Mouse (Mus musculus): Measurements from ENCODE around the gene Cnot8.

DNA sequence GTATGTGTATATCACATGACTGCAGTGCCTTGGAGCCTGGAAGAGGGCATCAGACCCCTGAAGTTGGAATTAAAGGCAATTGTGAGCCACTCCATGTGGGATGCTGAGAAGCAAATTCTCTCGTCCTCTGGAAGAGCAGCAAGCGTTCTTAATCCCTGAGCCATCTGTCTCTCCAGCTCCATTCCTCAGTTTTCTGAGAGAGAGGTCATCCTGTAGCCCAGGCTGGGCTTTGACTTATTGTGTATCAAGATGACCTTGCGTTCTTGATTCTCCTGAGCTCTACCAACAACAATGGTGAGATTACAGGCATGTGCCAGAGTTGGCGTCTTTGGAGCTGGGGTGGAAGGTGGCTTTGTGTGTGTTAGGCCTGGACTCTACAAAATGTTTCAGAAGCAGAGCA, 9.2 kb upstream of the Cnot8 start:
- TF ChIP-seq HCFC1 (IDR thresholded peaks at IDR 0.05; ENCODE audit: borderline replicate concordance, insufficient read depth, low read length): no peak
- no peak for TF ChIP-seq CHD2 (IDR thresholded peaks at IDR 0.05; ENCODE audit: low read depth, low read length)
